Mouse (Mus musculus): ENCODE measurements at regions not wholly inside any gene's neighbourhood (a gene's known extent, or its start where the extent isn't known, plus 50 kb on each side); places are given as distances from the start of the nearest gene placed in this dataset.

DNA sequence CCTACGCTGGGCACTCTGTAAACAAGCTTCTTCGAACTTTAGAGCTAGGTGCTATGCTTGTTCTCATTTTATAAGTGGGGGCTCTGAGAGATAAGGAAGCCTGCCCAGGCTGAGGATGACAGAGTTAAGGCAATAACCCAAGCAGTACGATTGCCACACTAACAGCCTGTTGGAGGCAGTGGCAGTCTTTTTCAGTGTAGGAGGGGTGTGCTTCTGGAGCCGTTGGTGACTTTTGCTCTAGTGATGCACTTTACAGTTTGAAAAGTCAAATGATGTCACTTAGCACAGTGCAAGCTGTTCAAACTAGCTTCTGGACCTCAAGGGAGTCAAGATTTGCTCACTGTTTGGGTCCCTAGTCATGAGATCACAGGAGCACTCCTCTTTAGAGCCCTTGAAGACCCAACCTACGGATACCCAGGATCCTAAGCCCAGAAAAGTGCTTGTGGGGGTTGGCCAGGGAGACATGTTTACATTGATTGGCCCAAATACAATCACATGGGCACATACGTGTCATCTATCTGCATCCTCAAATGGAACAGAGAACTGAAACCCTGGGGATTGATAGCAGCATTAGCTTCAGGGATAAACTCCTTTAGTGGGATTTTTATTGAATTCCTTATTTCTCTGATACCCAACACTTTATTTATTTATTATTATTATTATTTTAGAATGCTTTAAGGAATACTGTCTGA lies 117.7 kb upstream of the Tbl1xr1 start:
- TF ChIP-seq CTCF (IDR thresholded peaks at IDR 0.05; ENCODE audit: insufficient read depth, low read depth, low read length) (no peak), POLR2A (IDR thresholded peaks at IDR 0.05; ENCODE audit: insufficient read depth, low read depth, low read length) (no peak)
